Mouse (Mus musculus) testis, adult 2 months (tissue): ENCODE results near the gene Gpam.

Source experiments
- CTCF ChIP-seq: fragments of 200-500 bp; IDR thresholded peaks from 2 replicates; pipeline ENCODE4 v1.5.1; 2012; ENCODE audit warnings: low read depth, mild to moderate bottlenecking, inconsistent platforms, low read length, moderate library complexity; ENCODE audit not compliant: control insufficient read depth, insufficient read depth, insufficient replicate concordance
- POLR2A ChIP-seq: fragments of 200-500 bp; IDR thresholded peaks from 2 replicates; pipeline ENCODE4 v1.6.1; 2012; ENCODE audit warnings: low read depth, mild to moderate bottlenecking, inconsistent platforms, low read length, moderate library complexity; ENCODE audit not compliant: control insufficient read depth

GRCm38 (mm10) chr19:55144691-55145090 lies 17.7 kb upstream of the Gpam start:
- TF ChIP-seq CTCF (no peak), POLR2A (no peak)
